ENCODE assay signal across 1 mouse cellular context in the genomic region with DNA sequence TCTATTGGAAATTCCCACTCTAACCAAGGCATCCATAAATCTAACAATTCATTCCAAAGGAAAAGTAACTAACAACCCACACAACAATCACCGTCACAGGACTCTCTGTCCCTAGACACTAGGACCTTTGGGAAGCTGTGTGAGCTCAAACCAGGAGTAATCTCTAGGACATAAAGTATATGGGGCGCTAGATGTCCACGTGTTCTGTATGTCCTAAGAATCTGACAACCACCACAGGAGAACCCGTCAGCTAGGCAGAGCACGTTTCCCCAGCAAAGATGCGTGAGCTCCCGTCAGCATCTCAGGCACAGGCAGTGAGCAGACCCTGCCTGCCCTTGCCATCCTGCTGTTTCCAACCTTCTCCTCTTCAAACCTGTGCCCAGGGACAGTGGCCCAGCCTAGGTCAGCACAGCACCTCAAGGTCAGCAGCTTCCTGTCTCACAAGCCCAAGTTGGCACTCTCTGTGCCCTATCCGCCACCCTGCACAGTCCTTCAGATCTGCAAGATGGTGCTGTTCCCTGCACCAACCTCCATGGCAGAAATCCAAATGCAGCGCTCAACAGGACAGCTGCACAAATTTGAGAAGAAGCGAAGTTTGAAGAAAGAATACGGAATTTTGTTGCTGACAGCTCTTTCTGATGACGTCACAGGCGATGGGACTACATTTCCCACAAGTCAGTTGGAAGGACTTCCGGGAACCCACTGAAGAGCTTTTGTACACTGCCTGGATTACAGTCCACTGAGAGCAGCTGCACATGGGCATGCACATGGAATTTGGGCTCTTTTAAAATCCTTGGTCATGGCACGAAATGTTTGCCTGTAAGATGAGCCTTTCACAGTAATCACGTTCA.
TF ChIP-seq lines count a peak whose summit lies in the region.

A gene (minus strand): TSS at position 664 of the 851 bp plus-strand sequence.

TF ChIP-seq in MEL, 35 proteins besides CTCF, POLR2A, EP300 and RAD21 (continued from another document):
- TF ChIP-seq TCF12 (IDR thresholded peaks at IDR 0.05; ENCODE audit: low read depth, low read length) (peak; percentile 57; the same call in 1 of the 2 replicates), BHLHE40 (IDR thresholded peaks at IDR 0.05; ENCODE audit: borderline replicate concordance, low read depth, low read length) (no peak), MAX (IDR thresholded peaks at IDR 0.05; ENCODE audit: low read length) (peak; percentile 86), MYC (IDR thresholded peaks at IDR 0.05; ENCODE audit: low read depth, low read length) (peak; percentile 98), MEF2A (IDR thresholded peaks at IDR 0.05; ENCODE audit: extremely low read depth, insufficient replicate concordance, low read depth, low read length, poor library complexity, severe bottlenecking) (no peak), MAFK (IDR thresholded peaks at IDR 0.05; ENCODE audit: borderline replicate concordance, low read depth, low read length) (no peak), USF1 (IDR thresholded peaks at IDR 0.05; ENCODE audit: low read depth, low read length) (no peak), ELF1 (IDR thresholded peaks at IDR 0.05; ENCODE audit: low read depth, low read length) (peak; percentile 97), E2F4 (IDR thresholded peaks at IDR 0.05; ENCODE audit: borderline replicate concordance, low read depth, low read length) (no peak)
